Mouse (Mus musculus) midbrain, embryonic 15.5 days (tissue): Measurements from ENCODE around the gene Gm10644. TPM values are rescaled to one million over a fixed set of nuclear protein-coding genes. Genes with fewer than 3 reads are reported as not detected.

Experiments
- ATAC-seq: fragments of 200-750 bp; cut with Nextera tagmentation; replicated peaks from 2 replicates; pipeline ENCODE4 v1.8.0; 2017; ENCODE audit warnings: moderate TSS enrichment
- H3K27ac ChIP-seq: fragments of 300-500 bp; sonication (generic); 2 replicates; pipeline ENCODE4 v1.5.1; 2015; ENCODE audit warnings: mild to moderate bottlenecking, inconsistent platforms
- H3K27me3 ChIP-seq: fragments of 300-500 bp; sonication (generic); replicated peaks from 2 replicates; pipeline ENCODE4 v1.6.1; 2015; ENCODE audit warnings: inconsistent platforms
- H3K36me3 ChIP-seq: fragments of 300-500 bp; sonication (generic); replicated peaks from 2 replicates; pipeline ENCODE4 v1.6.1; 2015; ENCODE audit warnings: inconsistent platforms
- H3K4me1 ChIP-seq: fragments of 300-500 bp; sonication (generic); 2 replicates; pipeline ENCODE4 v1.6.1; 2015; ENCODE audit warnings: inconsistent platforms
- H3K4me2 ChIP-seq: fragments of 300-500 bp; sonication (generic); 2 replicates; pipeline ENCODE4 v1.6.1; 2015; ENCODE audit warnings: inconsistent platforms, mild to moderate bottlenecking, moderate library complexity
- H3K4me3 ChIP-seq: fragments of 300-500 bp; sonication (generic); 2 replicates; pipeline ENCODE4 v1.5.1; 2015; ENCODE audit warnings: mild to moderate bottlenecking, inconsistent platforms
- H3K9ac ChIP-seq: fragments of 300-500 bp; sonication (generic); 2 replicates; pipeline ENCODE4 v1.6.1; 2015; ENCODE audit warnings: mild to moderate bottlenecking, inconsistent platforms
- H3K9me3 ChIP-seq: fragments of 300-500 bp; sonication (generic); 2 replicates; pipeline ENCODE4 v1.6.1; 2016; ENCODE audit warnings: inconsistent platforms
- WGBS: fragments of 180-500 bp; shearing (Covaris S2); methylation state at CpG from one replicate; pipeline ENCODE4 v1.1.7; 2015; ENCODE audit warnings: mixed read lengths; 5-methylcytosine and 5-hydroxymethylcytosine counted together
- polyA plus RNA-seq: library from polyadenylated mRNA; unstranded; fragments of >200 nt; fragmentation: Nextera tagmentation; extraction: Ambion mirVana; gene quantifications from 2 replicates; pipeline ENCODE4 v1.2.1, GENCODE M21; 2015

The Gm10644 gene
- polyA plus RNA-seq, 1 experiment from 2014 or later: 0.93 TPM

DNA sequence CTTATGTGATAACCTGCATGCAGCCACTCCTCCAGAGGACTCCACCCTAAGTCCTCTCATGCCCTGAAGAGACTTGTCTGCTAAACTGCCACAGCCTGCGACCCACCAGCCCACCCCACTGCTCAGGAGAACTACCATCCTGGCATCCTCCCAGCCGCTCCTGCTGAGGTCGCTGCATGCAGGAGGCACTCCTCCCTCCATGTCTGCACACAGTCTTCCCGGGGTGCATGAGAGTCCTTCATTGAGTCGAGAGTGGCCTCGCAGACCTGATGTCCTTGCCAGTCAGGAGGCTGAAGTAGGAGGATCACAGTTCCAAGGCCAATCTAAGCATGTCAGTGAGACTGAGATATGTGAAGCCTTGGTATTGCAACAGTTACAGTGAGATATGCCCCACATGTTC, 37.4 kb downstream of the Gm10644 start:
- Histone ChIP-seq H3K27ac (no peak overlapping the region), H3K4me3 (no peak overlapping the region), H3K4me2 (no peak overlapping the region), H3K9me3 (no peaks in the 10 kb centered on the region), H3K27me3 (no peaks in the 10 kb centered on the region), H3K4me1 (peaks cover 11% of the 10 kb centered on the region), H3K36me3 (peaks cover 18% of the 10 kb centered on the region), H3K9ac (no peak overlapping the region)
- 76% methylated on average over 6 of the region's 6 CpGs for WGBS
- no peak for ATAC-seq

DNA sequence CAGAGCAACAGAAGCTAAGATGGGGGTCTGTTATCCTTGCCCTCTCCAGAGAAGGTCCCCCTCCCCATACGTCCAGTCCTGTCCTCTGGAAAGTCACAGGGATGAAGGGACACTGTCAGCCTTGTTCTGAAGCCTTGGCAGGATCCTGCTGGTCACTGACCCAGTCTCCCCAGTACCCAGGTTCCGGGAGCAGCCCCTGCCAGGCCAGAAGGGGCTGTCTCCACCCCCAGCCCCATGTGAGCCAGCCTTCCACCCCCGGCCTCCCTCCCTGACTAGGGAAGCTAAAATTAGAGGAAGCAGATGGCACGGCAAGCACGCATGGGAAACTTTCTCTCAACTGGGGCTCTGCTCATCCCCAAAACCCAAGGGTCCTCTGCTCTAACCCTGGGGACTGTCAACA, 39.0 kb downstream of the Gm10644 start:
- Histone ChIP-seq H3K4me3 (no peak overlapping the region), H3K4me2 (no peak overlapping the region), H3K27ac (no peak overlapping the region), H3K36me3 (peaks cover 12% of the 10 kb centered on the region; the same call in 1 of the 2 replicates), H3K9ac (no peak overlapping the region), H3K4me1 (peaks cover 16% of the 10 kb centered on the region), H3K9me3 (no peaks in the 10 kb centered on the region), H3K27me3 (no peaks in the 10 kb centered on the region)
- WGBS: 67% methylated on average over 5 of the region's 5 CpGs
- no peak for ATAC-seq

DNA sequence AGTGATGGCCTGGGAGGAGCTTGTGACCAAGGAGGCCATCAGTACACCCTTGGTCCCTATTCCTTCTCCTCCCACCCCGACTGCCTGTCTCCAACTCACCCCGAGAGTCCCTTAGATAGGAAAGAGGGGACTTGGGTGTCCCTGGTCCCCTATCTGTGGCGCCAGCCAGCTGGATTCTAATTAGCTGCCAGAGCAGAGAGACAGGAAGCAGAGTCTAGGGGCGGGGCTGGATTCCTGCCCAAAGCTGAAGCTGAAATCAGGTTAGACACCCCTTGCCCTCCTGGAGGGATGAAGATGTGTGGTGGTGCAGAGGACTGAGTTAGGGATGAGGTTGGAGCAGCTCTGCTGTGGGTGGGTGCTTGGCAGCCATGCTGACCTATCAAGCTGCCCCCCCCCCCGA, 40.1 kb downstream of the Gm10644 start:
- H3K4me2 ChIP-seq: no peak overlapping the region
- H3K4me1 ChIP-seq: peaks cover 17% of the 10 kb centered on the region
- peaks cover 6% of the 10 kb centered on the region; the same call in 1 of the 2 replicates for H3K36me3 ChIP-seq
- no peak overlapping the region for H3K27ac ChIP-seq
- H3K9ac ChIP-seq: no peak overlapping the region
- H3K9me3 ChIP-seq: no peaks in the 10 kb centered on the region
- ATAC-seq: no peak
- 83% methylated on average over 5 of the region's 5 CpGs for WGBS
- no peaks in the 10 kb centered on the region for H3K27me3 ChIP-seq
- no peak overlapping the region for H3K4me3 ChIP-seq

DNA sequence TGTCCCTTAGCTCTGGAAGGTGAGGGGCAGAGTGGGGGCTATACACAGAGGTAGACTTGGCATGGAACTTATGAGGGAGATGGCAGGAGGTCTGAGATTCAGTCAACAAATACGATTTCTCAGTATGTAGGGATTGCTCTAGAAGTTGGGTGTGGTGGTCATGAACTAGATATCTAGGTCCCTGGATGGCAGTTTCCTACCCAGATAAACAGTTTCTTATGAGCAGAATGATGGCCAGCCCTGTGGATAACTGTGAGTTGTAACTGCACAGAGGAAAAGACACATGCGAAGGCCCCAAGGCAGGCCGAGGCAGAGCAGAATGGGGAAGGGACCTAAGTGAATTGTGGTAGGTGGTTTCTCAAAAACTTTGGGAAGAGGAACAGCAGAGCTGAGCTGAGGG, 40.8 kb downstream of the Gm10644 start:
- no peaks in the 10 kb centered on the region for H3K36me3 ChIP-seq
- H3K27ac ChIP-seq: no peak overlapping the region
- ATAC-seq: no peak
- H3K9ac ChIP-seq: no peak overlapping the region
- H3K4me1 ChIP-seq: peaks cover 23% of the 10 kb centered on the region
- no peaks in the 10 kb centered on the region for H3K27me3 ChIP-seq
- WGBS: 95% methylated on average over 3 of the region's 3 CpGs
- H3K4me2 ChIP-seq: no peak overlapping the region
- H3K4me3 ChIP-seq: no peak overlapping the region
- no peaks in the 10 kb centered on the region for H3K9me3 ChIP-seq

DNA sequence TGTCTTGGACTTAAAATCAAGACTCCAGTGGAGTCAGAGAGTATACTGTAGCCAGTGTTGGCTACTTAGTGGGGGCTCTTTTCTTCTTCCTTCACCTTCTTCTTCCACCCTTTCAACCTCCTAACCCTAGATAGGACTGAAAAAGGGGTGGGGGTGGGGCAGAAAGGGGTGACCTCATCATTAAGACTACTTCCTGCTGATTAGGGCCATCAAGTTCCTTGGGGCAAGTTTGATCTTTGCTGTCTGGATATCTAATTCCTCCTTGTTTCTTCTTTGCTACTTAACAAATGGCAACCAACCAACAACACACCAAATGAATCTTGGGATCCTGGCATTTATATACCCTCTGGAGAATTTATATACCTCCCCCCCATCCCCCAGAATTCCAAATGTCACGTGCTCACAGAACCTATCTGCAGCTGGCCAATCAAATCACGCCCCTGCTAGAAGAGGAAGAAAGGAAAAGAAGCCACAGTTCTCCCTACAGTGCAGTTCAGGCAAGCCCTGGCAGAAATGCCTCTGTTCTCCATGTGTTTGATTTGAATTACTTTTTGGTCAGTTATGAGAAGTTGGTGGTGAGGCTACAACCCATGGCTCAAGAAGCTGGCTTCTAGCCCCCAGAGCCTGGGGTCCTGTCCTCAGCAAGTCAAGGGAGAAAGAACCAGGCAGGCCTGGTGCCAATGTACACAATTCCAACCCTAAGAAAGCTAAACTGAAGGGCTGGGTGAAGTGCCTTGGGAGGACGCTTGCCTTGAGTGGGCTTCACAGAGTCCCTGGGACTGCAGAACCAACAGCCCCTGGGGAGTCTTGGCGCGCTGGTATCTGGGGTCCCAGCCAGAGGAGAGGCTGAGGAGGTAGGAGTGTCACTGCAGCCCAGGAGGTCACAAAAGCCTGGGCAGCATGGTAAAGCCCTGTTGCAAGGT, 42.9 kb downstream of the Gm10644 start:
- Histone ChIP-seq H3K27me3 (no peaks in the 10 kb centered on the region), H3K9ac (no peak overlapping the region), H3K9me3 (no peaks in the 10 kb centered on the region), H3K36me3 (no peaks in the 10 kb centered on the region), H3K4me3 (no peak overlapping the region), H3K27ac (no peak overlapping the region), H3K4me2 (no peak overlapping the region), H3K4me1 (peaks cover 42% of the 10 kb centered on the region)
- 80% methylated on average over 5 of the region's 5 CpGs for WGBS
- ATAC-seq: no peak

DNA sequence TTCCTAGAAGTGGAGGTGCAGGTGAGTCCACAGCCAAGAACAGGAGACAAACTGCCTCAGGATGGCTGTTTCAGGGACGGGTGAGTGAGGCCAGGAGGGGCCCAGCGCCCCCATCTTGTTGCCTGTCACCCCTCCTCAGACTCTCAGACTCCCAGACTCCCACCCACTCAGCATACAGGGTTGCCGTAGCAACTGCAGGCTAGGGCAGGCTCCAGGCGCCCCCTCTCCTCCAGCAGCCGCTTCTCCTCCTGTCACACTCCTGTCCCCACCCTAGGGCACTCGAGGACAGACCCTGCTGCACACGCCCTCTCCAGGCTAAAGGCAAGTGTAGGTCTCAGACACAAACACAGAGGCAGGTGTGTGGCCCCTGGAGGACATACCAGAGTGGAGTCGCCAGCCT, 45.7 kb downstream of the Gm10644 start:
- no peaks in the 10 kb centered on the region for H3K9me3 ChIP-seq
- no peak overlapping the region for H3K4me2 ChIP-seq
- WGBS: 42% methylated on average over 8 of the region's 8 CpGs
- H3K27ac ChIP-seq: no peak overlapping the region
- H3K9ac ChIP-seq: no peak overlapping the region
- no peak overlapping the region for H3K4me3 ChIP-seq
- peak; percentile 38; the same call in 1 of the 2 replicates for ATAC-seq
- no peaks in the 10 kb centered on the region for H3K27me3 ChIP-seq
- peaks cover 45% of the 10 kb centered on the region for H3K4me1 ChIP-seq
- no peaks in the 10 kb centered on the region for H3K36me3 ChIP-seq

DNA sequence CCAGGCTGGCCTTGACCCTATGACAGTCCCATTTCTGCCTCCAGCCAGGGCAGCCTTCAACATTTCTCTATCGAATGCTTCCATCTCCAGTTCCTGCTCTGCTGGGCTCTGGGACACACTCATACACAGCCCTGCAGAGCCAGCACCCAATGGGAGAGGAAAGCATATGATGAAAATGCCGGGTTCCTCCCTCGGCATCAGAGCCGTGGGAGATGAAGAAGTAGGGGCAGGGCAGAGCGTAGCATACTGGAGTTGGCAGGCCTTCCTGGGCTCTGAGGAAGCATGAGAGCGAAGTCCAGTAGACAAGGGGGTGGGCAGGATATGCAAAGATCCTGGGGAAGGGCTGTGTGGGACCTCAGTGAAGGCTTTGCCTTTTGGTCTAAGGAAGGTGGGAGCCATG, 46.4 kb downstream of the Gm10644 start:
- H3K4me2 ChIP-seq: no peak overlapping the region
- H3K27me3 ChIP-seq: no peaks in the 10 kb centered on the region
- H3K36me3 ChIP-seq: no peaks in the 10 kb centered on the region
- 86% methylated on average over 6 of the region's 6 CpGs for WGBS
- H3K4me1 ChIP-seq: peaks cover 53% of the 10 kb centered on the region
- H3K4me3 ChIP-seq: no peak overlapping the region
- no peaks in the 10 kb centered on the region for H3K9me3 ChIP-seq
- no peak overlapping the region for H3K27ac ChIP-seq
- H3K9ac ChIP-seq: no peak overlapping the region
- no peak for ATAC-seq

DNA sequence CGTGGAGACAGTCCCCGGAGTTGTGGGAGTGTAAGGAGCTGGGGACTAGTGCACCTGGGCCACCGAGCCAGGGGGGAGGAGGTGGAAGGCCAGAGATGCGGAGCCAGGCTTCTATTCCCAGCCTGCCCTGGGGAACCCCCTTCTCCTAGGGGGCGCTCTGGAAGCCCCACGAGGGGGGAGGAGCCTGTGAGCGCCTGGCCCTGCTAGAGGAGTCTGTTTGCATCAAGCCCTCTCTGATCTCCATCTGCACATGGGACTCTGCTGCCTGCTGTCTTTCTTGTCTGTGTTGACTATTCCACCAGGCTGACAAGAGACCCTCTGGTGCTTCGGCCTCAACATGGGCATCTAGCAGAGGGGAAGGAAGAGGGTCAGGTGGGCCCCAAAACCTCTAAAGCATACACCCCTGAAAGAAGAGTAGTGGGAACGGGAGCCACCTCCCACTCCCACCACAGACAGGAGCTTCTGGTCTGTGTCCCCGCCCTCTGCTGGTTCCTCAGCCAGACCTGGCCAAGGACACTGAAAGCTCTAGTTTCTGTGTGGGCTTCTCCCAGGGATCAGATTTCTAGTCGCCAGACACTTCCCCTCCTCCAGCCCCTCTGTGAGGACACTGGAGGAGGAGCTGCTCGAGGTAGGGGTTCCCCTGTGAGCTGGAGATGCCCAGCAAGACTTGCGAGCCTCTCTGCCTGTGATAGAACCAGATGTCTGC, 51.9 kb downstream of the Gm10644 start:
- peak overlapping the region; percentile 75 for H3K4me2 ChIP-seq
- H3K9me3 ChIP-seq: no peaks in the 10 kb centered on the region
- H3K27me3 ChIP-seq: no peaks in the 10 kb centered on the region
- ATAC-seq: no peak
- 11% methylated on average over 12 of the region's 13 CpGs for WGBS
- H3K9ac ChIP-seq: peak overlapping the region; percentile 8; the same call in 1 of the 2 replicates
- H3K27ac ChIP-seq: no peak overlapping the region
- no peaks in the 10 kb centered on the region for H3K36me3 ChIP-seq
- peak overlapping the region; percentile 88 for H3K4me3 ChIP-seq
- H3K4me1 ChIP-seq: peaks cover 58% of the 10 kb centered on the region

DNA sequence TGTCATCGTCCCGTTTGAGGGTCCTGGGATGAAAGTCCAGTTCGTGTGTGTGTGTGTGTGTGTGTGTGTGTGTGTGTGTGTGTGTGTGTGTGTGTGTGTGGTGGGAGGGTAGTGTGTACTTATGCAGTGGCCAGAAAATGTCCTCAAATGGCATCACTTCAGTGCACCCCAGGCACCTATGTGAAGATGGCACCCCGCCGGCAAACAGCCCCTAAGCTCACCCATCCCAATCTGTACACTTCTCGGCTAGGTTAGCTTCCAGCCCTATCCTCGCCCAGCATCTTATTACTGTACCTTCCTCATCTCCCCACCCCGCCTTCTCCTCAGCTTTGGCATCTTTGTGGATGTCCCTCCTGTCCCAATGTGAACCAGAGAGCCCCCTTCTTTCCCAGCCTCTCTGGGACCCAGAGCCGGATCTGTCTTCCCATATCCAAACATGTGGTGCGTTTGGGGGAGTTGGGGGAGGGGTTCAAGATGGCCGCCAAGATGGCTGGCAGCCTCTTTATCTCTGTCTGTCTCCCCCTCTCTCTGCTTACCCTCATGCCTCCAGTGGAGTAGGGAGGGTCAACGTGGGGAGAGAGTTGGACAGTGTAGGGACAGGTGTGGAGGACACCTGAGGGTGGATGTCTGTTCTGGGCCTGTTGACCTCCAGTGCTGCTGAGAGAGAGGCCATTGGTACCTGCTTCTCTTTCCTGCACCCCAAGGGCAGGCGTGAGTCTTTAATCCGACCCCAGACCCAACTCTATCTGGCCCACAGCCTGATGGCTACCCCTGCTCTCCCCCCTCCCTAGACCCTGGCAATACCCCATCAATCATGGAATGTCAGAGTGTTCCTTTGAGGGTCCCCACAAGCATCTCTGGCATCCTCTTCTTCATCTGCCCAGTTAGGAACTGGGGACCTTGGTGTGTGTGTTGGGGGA, 53.2 kb downstream of the Gm10644 start:
- no peak for ATAC-seq
- peak overlapping the region; percentile 75 for H3K4me2 ChIP-seq
- H3K27ac ChIP-seq: peak overlapping the region; percentile 99
- H3K4me1 ChIP-seq: peaks cover 59% of the 10 kb centered on the region
- no peaks in the 10 kb centered on the region for H3K27me3 ChIP-seq
- WGBS: 9% methylated on average over 14 of the region's 14 CpGs
- H3K9ac ChIP-seq: peak overlapping the region; percentile 97
- no peaks in the 10 kb centered on the region for H3K36me3 ChIP-seq
- H3K4me3 ChIP-seq: peak overlapping the region; percentile 88
- no peaks in the 10 kb centered on the region for H3K9me3 ChIP-seq

DNA sequence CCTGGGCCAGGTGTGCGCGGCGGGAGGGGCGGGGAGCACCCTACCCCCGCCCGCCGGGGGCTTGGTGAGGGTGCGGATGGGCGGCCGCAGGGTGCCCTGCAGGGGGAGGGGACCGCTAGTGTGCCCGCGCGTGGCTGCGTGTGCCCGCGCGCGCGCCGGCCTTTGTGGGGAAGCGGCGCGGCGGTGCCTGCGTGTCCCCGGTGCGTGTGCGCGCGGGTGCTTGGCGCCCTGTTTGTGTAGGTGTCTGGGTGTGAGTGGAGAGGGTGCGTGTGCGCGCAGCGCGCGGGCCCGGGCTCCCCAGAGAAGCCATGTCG, 54.1 kb downstream of the Gm10644 start:
- Histone ChIP-seq H3K4me3 (peak overlapping the region; percentile 88), H3K9ac (peak overlapping the region; percentile 97), H3K27ac (peak overlapping the region; percentile 99), H3K4me2 (peak overlapping the region; percentile 75), H3K9me3 (no peaks in the 10 kb centered on the region), H3K27me3 (no peaks in the 10 kb centered on the region), H3K36me3 (no peaks in the 10 kb centered on the region), H3K4me1 (peaks cover 60% of the 10 kb centered on the region)
- no peak for ATAC-seq
- WGBS: under 1% methylated on average over 33 of the region's 40 CpGs

DNA sequence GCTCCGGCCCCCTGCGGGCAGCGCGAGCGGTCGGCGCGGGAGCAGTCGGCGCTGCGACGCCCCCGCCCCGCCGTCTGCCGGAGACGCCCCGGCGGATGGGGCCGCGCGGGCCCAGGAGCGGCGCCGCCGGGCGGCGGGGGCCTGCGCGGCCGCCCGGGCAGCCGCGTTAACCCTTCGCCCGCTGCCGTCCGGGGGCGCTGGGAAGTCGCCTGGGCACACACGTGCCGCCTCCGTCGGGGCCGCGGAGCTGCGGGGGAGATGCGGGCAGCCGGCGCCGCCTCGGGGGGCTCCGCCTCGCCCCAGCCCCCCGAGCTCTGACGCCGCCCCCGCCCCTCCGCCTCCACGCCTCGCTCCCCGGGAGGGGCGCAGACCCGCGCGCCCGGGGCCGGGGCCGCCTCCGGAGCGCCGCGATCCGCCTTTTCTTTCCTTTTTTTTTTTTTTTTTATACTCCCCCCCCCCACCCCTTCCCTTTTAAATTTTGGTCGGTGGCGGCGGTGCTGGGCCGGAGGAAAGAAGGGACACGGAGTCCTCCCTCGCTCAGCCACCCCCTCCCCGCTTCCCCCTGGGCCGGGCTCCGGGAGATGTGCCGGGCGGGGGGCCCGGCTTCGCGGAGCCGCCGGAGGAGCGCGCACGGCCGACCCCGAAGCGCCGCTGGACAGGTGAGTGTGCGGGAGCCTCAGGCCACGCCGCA, 54.6 kb downstream of the Gm10644 start:
- Histone ChIP-seq H3K36me3 (no peaks in the 10 kb centered on the region), H3K4me2 (peak overlapping the region; percentile 75), H3K27ac (peak overlapping the region; percentile 99), H3K9me3 (no peaks in the 10 kb centered on the region), H3K27me3 (no peaks in the 10 kb centered on the region), H3K4me3 (peak overlapping the region; percentile 88), H3K4me1 (peaks cover 57% of the 10 kb centered on the region), H3K9ac (peak overlapping the region; percentile 97)
- WGBS: under 1% methylated on average over 64 of the region's 100 CpGs
- peak; percentile 2 for ATAC-seq
